Mouse (Mus musculus) myocyte (in vitro differentiated cells): ENCODE measurements around the gene Prkg1. TPM values are rescaled to one million over a fixed set of nuclear protein-coding genes. Genes with fewer than 3 reads are reported as not detected.

ENCODE experiments used
- H3K27me3 ChIP-seq: one replicate; pipeline ENCODE4 v1.6.1; 2011; ENCODE audit not compliant: control insufficient read depth, insufficient read depth, insufficient read length
- H3K36me3 ChIP-seq: one replicate; pipeline ENCODE4 v1.6.1; 2011; ENCODE audit not compliant: control insufficient read depth, insufficient read depth
- H3K4me2 ChIP-seq: one replicate; pipeline ENCODE4 v1.6.1; 2011; ENCODE audit warnings: low read depth, control low read depth
- H3K4me3 ChIP-seq: one replicate; pipeline ENCODE4 v1.5.1; 2011; ENCODE audit warnings: mild to moderate bottlenecking, control low read depth, moderate library complexity
- H3K79me2 ChIP-seq: one replicate; pipeline ENCODE4 v1.6.1; 2011; ENCODE audit not compliant: control insufficient read depth, insufficient read depth
- H3ac ChIP-seq: one replicate; pipeline ENCODE4 v1.6.1; 2011; ENCODE audit not compliant: control insufficient read depth, insufficient read length
- CEBPB ChIP-seq: IDR thresholded peaks from 2 replicates; pipeline ENCODE4 v1.6.1; 2011; ENCODE audit warnings: mild to moderate bottlenecking, moderate library complexity; ENCODE audit not compliant: poor library complexity, insufficient read depth, severe bottlenecking
- E2F4 ChIP-seq: IDR thresholded peaks from one replicate; pipeline ENCODE4 v1.6.1; 2011; ENCODE audit warnings: mild to moderate bottlenecking, control low read depth, moderate library complexity; ENCODE audit not compliant: insufficient read depth
- MAX ChIP-seq: IDR thresholded peaks from one replicate; pipeline ENCODE4 v1.6.1; 2011; ENCODE audit warnings: low read depth, mild to moderate bottlenecking, control low read depth
- MYOD1 ChIP-seq, 3 experiments: IDR thresholded peaks; one replicate each; pipeline ENCODE4 v1.6.1; 2011; ENCODE audit warnings: control low read depth in 2 of 3, low read depth in 2 of 3, mild to moderate bottlenecking in 2 of 3, moderate library complexity in 1 of 3; ENCODE audit not compliant: insufficient read length in 2 of 3, control insufficient read depth in 1 of 3
- MYOG ChIP-seq, 3 experiments: IDR thresholded peaks; one replicate each; pipeline ENCODE4 v1.6.1; 2011; ENCODE audit warnings: control low read depth in 2 of 3, low read depth in 2 of 3, mild to moderate bottlenecking in 2 of 3; ENCODE audit not compliant: insufficient read length in 2 of 3, control insufficient read depth in 1 of 3, insufficient read depth in 1 of 3
- POLR2A ChIP-seq: IDR thresholded peaks from one replicate; pipeline ENCODE4 v1.6.1; 2011; ENCODE audit warnings: low read depth, mild to moderate bottlenecking, control low read depth, moderate library complexity; ENCODE audit not compliant: insufficient read length
- POLR2AphosphoS2 ChIP-seq: IDR thresholded peaks from one replicate; pipeline ENCODE4 v1.6.1; 2011; ENCODE audit warnings: low read depth, control low read depth; ENCODE audit not compliant: insufficient read length
- REST ChIP-seq: IDR thresholded peaks from one replicate; pipeline ENCODE4 v1.6.1; 2011; ENCODE audit warnings: mild to moderate bottlenecking, control low read depth, moderate library complexity; ENCODE audit not compliant: insufficient read depth, insufficient read length
- SRF ChIP-seq: IDR thresholded peaks from one replicate; pipeline ENCODE4 v1.6.1; 2011; ENCODE audit warnings: low read depth; ENCODE audit not compliant: control insufficient read depth, insufficient read length
- TCF12 ChIP-seq: IDR thresholded peaks from one replicate; pipeline ENCODE4 v1.6.1; 2011; ENCODE audit warnings: mild to moderate bottlenecking, control low read depth; ENCODE audit not compliant: poor library complexity, insufficient read depth, severe bottlenecking
- TCF3 ChIP-seq: IDR thresholded peaks from one replicate; pipeline ENCODE4 v1.6.1; 2011; ENCODE audit warnings: low read depth, control low read depth; ENCODE audit not compliant: insufficient read length
- USF1 ChIP-seq: IDR thresholded peaks from one replicate; pipeline ENCODE4 v1.6.1; 2011; ENCODE audit warnings: low read depth, mild to moderate bottlenecking, control low read depth, moderate library complexity
- polyA plus RNA-seq: library from polyadenylated mRNA; unstranded; fragments of >200 nt; fragmentation: generic; extraction: Trizol; gene quantifications from one replicate; pipeline ENCODE4 v1.2.1, GENCODE M21; 2012; ENCODE audit warnings: missing spikeins

Prkg1 gene
- polyA plus RNA-seq, 1 experiment, result 1.7 TPM

DNA sequence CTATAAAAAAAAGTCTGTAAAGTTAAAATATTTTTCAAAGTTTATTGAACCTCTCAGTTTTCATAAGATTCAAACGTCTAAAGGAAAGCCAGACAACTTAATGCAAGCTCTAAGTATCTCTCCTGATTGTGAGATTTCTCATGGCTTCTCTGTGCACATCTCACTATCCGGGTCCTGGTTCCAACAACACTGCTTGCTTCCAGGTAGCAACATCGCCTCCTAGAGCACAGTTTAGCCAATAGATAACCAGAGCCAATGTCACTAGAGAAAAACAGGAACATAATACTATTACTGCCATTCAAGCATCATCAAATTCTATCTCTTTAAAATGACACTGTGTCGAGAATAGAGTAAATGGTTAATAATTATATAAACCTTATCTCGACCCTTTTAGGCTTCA lies 86.5 kb downstream of the Prkg1 start:
- no peak overlapping the region for H3K4me3 ChIP-seq
- TF ChIP-seq POLR2A, result no peak
- TF ChIP-seq TCF12, result no peak
- TF ChIP-seq CEBPB, result no peak
- TF ChIP-seq MAX, result no peak
- TF ChIP-seq MYOD1 (IDR thresholded peaks at IDR 0.05; ENCODE audit: control insufficient read depth in 1 of 3, insufficient read length in 2 of 3, low read depth in 2 of 3), result no peak
- no peak for TF ChIP-seq REST
- TF ChIP-seq POLR2AphosphoS2, result no peak
- TF ChIP-seq MYOG (IDR thresholded peaks at IDR 0.05; ENCODE audit: control insufficient read depth in 1 of 3, insufficient read depth in 1 of 3, insufficient read length in 2 of 3, low read depth in 2 of 3), result no peak
- no peak for TF ChIP-seq SRF
- no peak for TF ChIP-seq TCF3
- no peak for TF ChIP-seq E2F4
- TF ChIP-seq USF1, result no peak

DNA sequence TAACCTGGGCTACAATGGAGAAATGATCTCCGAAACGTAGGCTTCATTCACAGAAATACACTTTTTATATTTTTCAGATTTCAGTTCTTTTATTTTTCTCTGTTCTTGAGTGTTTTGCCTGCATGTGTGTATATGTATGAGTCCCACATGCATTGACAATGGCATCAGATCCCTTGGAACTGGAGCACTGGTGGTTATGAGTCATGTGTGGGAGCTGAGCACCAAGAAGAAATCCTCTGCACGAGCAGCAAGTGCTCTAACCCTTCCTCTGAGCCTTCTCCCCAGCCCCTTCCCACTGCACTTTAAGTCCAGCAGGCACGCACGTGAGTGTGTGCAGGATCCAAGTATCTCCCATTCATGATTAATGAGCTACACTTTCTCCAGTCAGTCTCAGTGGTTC lies 93.1 kb downstream of the Prkg1 start:
- TF ChIP-seq CEBPB (no peak), TCF3 (no peak), MAX (no peak), MYOG (IDR thresholded peaks at IDR 0.05; ENCODE audit: control insufficient read depth in 1 of 3, insufficient read depth in 1 of 3, insufficient read length in 2 of 3, low read depth in 2 of 3) (no peak), E2F4 (no peak), USF1 (no peak), SRF (no peak), REST (no peak), POLR2A (no peak)
- Histone ChIP-seq H3K27me3 (no peaks in the 10 kb centered on the region), H3K79me2 (no peaks in the 10 kb centered on the region), H3K4me3 (no peak overlapping the region), H3K4me2 (no peak overlapping the region), H3K36me3 (no peaks in the 10 kb centered on the region), H3ac (no peak overlapping the region)

More for the DNA sequence above, 86.5 kb downstream of the Prkg1 start:
- Histone ChIP-seq H3K36me3 (no peaks in the 10 kb centered on the region), H3K4me2 (no peak overlapping the region), H3ac (no peak overlapping the region), H3K27me3 (no peaks in the 10 kb centered on the region), H3K79me2 (no peaks in the 10 kb centered on the region)

DNA sequence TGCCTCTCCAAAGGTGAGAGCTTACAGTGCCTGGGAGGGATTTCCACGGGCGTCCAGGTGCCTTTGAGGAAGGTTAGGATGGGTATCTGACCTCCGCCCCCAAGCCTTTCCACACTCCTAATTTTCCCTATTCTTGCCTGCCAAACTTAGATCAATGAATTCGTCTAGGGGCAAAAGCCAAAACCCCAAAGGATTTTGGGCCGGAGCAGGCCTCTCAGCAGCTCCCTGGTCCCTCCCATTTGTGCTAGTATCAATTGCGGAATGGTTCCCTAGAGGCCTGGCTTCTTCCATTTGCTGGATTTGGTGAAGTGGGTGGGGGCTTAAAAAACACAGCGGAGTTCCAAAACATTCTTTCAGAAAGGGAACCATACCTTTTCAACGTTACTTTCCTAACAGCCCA lies 99.8 kb downstream of the Prkg1 start:
- Histone ChIP-seq H3K79me2 (no peaks in the 10 kb centered on the region), H3K4me3 (peak overlapping the region; percentile 21), H3K36me3 (no peaks in the 10 kb centered on the region), H3ac (peak overlapping the region; percentile 33), H3K27me3 (no peaks in the 10 kb centered on the region), H3K4me2 (peak overlapping the region; percentile 66)
- TF ChIP-seq USF1 (no peak), SRF (no peak), MYOD1 (IDR thresholded peaks at IDR 0.05; ENCODE audit: control insufficient read depth in 1 of 3, insufficient read length in 2 of 3, low read depth in 2 of 3) (no peak), POLR2A (no peak), MYOG (IDR thresholded peaks at IDR 0.05; ENCODE audit: control insufficient read depth in 1 of 3, insufficient read depth in 1 of 3, insufficient read length in 2 of 3, low read depth in 2 of 3) (no peak)

DNA sequence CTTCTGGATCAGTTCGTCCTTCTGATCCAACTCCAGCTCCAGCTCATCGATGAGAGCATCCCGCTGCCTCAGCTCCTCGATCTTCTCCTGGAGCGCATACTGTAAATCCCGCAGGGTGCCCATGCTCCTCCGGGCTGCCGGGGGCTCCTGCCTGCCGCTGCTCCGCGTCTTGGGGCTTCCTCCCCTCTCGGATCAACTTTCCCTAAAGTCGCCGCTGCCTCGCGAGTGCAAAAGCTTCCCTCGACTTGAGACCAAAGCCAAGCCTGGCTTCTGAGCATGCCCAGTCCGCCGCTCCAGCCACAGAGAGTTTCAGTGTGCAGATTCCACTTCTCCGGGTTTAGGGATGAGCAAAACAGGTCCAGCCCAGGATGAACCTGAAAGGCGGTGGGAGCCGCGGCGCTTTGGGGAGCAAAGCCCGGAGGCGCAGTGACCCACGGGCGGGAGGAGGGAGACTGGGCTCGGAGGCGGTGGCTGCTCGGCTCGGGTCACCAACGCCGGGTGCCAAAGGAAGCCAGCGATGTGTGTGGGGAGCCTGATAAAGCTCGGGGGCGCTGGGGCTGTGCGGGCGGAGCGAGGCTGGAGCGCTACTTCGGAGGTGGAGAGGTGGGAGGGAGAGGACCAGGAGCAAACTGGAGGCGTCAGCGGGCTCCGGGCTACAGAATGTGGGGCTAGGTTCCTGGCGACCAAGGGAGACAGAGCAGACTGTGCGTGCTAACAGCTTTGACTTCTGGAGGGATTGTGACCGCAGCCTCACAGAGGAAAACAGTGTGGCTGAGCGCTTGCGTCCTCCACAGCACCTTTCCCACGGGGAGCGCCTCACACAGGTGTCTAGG lies 100.5 kb downstream of the Prkg1 start:
- H3K36me3 ChIP-seq, result no peaks in the 10 kb centered on the region
- H3K79me2 ChIP-seq, result no peaks in the 10 kb centered on the region
- TF ChIP-seq MYOG (IDR thresholded peaks at IDR 0.05; ENCODE audit: control insufficient read depth in 1 of 3, insufficient read depth in 1 of 3, insufficient read length in 2 of 3, low read depth in 2 of 3) (no peak), MAX (no peak), CEBPB (no peak), USF1 (no peak), REST (no peak), SRF (no peak), E2F4 (no peak), POLR2A (no peak), TCF12 (no peak), TCF3 (no peak), POLR2AphosphoS2 (no peak), MYOD1 (IDR thresholded peaks at IDR 0.05; ENCODE audit: control insufficient read depth in 1 of 3, insufficient read length in 2 of 3, low read depth in 2 of 3) (no peak)
- H3K4me2 ChIP-seq, result peak overlapping the region; percentile 66
- H3K4me3 ChIP-seq, result peak overlapping the region; percentile 21
- no peaks in the 10 kb centered on the region for H3K27me3 ChIP-seq
- H3ac ChIP-seq, result peak overlapping the region; percentile 33
